Mouse (Mus musculus): Measurements from ENCODE around the gene Pih1d1. TPM values are rescaled to one million over a fixed set of nuclear protein-coding genes. Genes with fewer than 3 reads are reported as not detected.
A peak's percentile ranks its signal among the peaks of the same experiment; 100 is the strongest.
"Not testable (repeated sequence)": the region's sequence is repeated elsewhere in the genome, so short reads cannot be mapped to it uniquely, and the experiment has no call there.

The Pih1d1 gene
- polyA plus RNA-seq (2012; rRNA removed) = 62.5 and 65.5 TPM in 2 replicates

DNA sequence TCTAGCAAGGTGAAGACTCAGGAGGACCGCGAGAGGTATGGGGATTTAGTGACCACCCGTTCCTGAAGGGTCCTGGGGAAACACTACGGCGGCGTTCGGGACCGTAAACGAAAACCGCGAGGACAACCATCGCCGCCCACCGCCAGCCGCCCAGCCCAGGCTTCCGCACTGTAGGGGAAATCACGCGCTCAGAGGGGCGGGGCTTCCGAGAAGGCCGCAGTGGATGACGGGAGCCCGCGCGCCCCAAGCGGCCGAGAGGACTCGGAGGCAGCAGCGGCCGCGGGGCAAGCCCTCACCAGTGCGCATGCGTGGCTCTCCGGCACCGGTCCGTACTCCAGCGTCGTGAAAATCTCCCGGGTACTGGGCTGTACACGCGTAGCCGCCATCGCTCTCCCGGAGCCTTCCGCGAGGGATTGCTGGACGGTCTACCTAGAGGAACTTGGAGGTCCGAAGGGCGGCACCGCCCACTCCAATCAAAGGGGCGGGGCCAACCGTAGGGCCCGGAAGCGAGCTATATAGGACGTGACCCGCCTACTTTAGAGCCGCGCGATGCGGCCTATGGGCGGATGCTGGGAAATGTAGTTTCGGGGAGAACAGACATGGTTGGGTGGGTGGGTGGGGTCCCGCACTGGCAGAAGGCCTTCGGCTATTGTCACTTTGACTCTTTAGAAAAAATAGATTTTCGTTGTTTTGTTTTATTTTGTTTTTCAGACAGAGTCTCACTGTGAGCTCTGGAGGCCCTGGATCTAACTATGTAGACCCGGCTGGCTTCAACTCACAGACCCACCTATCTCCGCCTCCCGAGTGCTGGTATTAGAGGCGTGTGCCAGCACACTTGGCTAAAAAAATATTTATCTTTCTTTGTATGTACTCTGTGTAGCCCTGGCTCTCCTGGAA lies at the start of gene Pih1d1, which contains the start of gene Aldh16a1:
Pih1d1 (plus strand) TSS at position 208 of the 897 bp plus-strand sequence.
Aldh16a1 (minus strand) TSS at position 489 of the 897 bp plus-strand sequence.
- peak; percentile 83 for DNase-seq (ENCODE audit: low read depth, low spot score)
- whole genome bisulfite sequencing = under 1% methylated on average over 69 of the region's 69 CpGs

DNA sequence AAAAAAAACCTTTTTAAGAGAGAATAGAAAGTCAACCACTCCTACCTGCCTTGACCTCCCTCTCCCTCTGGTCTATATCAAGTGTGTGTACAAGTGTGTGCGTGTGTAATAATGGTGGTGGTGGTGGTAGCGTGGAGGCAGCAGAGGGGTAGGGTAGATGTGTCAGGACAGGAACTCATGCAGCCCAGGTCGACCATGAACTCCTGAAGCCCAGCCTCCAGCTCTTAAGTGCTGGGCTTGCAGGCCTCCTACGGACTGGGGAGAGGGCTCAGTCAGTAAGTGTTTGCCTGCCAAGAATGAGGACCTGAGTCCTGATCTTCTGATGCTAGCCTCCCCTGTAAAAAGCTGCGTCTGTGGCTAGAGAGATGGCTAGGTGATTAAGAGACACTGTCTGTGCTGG lies 49.2 kb upstream of the Pih1d1 start:
- 78% methylated on average over 5 of the region's 5 CpGs for WGBS

DNA sequence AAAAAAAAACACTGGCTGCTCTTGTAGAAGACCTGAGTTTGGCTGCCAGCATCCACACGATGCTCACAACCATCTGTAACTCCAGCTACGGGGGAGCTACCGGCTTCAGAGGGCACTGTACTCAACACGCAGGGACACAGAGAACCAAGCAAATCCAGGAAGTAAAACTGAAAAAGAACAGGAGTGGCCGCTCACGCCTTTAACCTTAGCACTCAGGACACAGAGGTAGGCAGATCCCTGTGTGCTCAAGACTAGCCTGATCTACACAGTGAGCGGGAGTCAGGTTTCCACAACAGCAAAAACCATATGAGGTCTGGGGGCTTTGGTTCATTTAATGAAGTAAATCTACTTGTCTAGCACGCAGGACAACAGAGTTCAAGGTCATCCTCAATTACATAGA lies 48.6 kb upstream of the Pih1d1 start:
- no peak for DNase-seq (ENCODE audit: low read depth, low spot score)

More for the DNA sequence above, 49.2 kb upstream of the Pih1d1 start:
- DNase-seq (ENCODE audit: low read depth, low spot score) = no peak

DNA sequence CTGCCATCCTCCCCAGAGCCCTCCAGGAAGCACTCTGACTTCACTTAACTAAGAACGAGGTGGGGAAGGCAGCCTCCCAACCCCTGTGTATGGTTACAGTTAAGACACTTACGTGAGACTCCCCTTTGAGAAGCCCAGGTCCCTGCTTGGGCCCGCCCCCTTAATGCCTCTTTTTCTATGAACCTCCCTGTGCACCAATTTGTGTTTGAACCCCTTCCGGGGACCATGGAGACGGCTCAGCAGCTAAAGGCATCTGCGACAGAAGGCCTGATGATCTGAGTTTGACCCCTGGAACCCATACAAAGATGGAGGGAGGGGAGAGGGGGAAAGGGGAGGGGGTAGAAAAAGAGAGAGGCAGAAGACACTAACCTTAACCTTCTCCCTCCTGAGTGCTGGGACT lies 47.7 kb upstream of the Pih1d1 start:
- DNase-seq (ENCODE audit: low read depth, low spot score) = no peak
- WGBS = 84% methylated on average over 6 of the region's 6 CpGs

More for the DNA sequence above, 48.6 kb upstream of the Pih1d1 start:
- 27% methylated on average over 8 of the region's 8 CpGs for WGBS

DNA sequence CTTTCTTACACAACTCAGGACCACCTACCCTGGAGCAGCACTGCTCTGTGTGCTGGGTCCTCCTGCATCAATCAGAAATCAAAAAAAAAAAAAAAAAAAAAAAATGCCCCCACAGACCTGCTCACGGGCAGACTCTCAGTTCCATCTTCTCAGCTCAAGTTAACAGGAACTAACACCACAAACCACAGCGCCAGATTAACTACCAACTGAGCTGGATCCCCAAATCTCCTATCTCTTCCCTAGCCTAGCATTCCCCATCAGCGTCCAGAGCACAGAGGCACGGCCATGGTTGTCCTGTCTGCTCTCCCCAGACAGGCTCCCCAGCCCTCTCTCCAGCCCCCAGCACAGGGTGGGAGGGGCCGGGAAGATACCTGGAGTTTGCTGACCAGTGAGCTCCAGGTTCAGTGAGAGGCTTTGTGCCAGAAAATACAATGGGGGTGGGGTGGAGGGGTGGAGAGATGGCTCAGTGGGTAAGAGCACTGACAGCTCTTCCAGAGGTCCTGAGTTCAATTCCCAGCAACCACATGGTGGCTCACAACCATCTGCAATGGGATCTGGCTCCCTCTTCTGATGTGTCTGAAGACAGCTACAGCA lies 47.0 kb upstream of the Pih1d1 start:
- DNase-seq (ENCODE audit: low read depth, low spot score) = no peak
- WGBS = 81% methylated on average over 5 of the region's 5 CpGs

DNA sequence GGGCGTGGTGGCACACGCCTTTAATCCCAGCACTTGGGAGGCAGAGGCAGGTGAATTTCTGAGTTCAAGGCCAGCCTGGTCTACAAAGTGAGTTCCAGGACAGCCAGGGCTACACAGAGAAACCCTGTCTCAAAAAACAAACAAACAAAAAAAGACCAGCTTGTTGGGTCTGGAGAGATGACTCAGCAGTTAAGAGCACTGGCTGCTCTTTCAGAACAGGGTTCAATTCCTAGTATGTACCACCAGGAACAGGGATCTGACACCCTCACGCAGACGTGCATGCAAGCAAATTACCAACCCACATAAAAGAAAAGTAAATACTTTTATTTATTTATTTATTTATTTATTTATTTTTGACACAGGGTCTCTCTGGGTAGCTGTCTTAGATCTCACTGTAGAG lies 44.0 kb upstream of the Pih1d1 start:
- DNase-seq (ENCODE audit: low read depth, low spot score) = not testable (repeated sequence)
- WGBS = 85% methylated on average over 4 of the region's 4 CpGs

DNA sequence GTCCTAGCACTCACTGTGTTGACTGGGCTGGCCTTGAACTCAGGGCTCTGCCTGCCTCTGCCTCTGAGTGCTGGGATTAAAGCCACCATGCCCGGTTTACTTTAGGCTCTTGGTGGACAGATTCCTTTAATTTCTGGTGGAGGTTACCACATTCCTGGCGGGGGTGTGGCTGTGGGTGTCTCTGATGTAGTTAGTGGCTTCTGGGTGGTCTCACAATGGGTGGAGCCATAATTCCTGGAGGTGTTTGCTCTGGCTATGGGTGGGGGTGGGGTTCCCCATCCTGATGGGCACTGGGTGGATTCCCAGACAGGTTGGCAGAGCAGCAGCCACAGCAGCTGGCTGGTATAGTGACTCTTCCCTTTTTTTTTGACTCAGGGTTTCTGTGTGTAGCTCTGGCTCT lies 42.2 kb upstream of the Pih1d1 start:
- 52% methylated on average over 2 of the region's 2 CpGs for WGBS
- no peak for DNase-seq (ENCODE audit: low read depth, low spot score)

DNA sequence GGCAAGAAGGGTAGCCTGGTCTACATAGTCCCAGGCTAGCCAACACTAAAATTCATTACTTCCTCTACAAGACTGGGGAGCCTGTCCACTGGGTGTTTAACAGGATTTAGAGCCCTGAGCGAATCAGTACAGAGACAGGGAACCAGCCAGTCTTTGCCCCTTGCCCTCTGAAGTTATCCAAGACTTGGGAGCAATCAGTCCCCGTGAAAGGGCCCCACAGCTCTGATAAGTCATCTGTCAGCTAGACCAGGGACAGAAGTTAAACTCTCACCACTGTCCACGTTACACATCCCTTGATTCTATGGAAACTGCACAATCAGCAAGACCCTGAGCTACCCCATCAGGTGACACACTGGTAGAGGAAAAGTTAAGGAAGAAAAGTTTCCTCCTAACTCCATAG lies 41.6 kb upstream of the Pih1d1 start:
- WGBS = 49% methylated on average over 3 of the region's 3 CpGs
- no peak for DNase-seq (ENCODE audit: low read depth, low spot score)

DNA sequence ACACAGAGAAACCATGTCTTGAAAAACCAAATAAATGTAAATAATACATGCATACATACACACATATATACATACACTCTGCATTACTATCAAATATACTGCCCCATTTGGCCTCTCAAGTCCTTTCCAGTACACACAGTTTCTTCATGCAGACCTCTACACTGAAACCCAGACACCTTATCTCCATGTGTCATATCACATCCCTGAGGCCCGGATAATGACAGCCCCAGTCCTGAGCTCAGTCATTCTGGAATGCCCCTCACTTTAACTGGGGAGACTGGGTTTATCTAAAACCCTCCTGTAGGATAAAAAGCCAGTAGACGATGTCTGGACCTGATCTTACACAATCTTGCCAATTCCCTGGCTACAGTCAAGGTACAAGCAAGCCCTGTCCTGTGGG lies 40.6 kb upstream of the Pih1d1 start:
- no peak for DNase-seq (ENCODE audit: low read depth, low spot score)
- WGBS = 82% methylated on average over 2 of the region's 2 CpGs

DNA sequence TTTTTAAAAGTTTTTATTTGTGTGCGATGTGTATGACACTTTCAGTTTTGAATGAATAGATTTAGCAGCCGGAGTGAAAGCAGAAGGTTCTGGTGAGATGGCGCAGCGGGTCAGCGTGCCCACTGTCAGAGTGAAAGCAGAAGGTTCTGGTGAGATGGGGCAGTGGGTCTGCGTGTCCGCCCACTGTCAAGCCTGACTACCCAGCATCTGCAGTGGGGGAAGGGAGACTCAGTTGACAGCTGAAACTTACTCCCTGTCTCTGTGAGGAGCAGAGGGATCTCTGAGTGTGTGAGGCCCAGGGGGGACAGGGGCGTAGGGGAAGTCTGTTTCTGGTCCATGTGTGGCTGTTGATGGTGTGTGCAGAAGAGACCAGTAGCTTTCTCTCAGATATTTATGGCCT lies 36.5 kb upstream of the Pih1d1 start:
- no peak for DNase-seq (ENCODE audit: low read depth, low spot score)
- WGBS = 81% methylated on average over 8 of the region's 8 CpGs

DNA sequence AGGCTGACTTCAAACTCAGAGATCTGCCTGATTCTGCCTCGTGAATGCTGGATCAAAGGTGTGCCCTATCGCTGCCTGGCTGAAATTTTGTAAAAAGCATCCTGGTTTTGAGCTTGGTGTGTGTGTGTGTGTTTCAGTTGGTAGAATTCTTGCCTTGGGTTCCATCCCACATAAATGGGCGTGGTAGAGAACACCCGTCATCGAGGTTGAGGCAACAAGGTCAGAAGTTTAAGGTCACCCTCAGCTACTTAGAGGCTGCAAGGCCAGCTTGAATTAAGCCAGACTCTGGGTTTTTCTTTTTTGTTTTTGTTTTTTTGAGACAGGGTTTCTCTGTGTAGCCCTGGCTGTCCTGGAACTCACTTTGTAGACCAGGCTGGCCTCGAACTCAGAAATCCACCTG lies 35.8 kb upstream of the Pih1d1 start:
- WGBS = 69% methylated on average over 6 of the region's 6 CpGs
- no peak for DNase-seq (ENCODE audit: low read depth, low spot score)

DNA sequence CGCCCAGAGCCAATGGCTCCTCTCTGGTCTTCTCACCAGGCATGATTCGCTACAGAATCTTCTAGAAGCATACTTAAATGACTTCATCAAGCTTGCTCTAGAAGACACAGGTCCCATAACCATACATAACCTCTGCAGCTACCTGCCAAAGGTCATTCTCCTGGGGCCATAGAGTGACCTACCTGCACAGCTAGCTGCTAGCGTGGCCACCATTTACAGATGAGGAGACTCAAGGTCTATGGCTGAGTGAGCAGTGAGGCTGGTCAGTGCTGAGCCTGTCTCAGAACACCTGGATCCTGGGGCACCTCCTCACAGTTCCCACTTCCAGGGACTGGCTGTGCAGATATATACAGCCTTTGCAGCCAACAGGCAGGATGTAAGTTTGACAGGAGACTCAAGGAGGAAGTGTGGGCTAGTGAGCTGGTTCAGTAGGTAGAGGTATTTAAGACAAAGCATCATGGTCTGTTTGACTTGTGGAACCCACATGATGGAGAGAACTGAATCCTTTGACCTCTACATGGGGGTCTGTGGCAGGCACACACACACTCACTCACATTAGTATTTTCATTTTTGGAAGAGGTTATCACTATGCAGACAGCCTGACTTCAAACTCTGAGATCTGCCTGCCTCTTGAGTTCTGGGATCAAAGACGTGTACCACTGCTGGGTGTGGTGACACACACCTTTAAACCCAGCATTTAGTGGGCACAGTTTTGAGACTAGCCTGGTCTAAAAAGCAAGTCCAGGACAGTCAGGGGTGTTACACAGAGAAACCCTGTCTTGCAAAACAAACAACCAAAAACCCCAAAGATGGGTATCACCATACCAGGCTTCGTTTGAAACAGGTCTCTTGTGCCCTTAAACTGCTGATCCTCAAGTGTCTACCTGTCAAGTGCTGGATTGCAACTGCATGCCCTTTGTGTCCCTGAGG lies 34.1 kb upstream of the Pih1d1 start:
- no peak for DNase-seq (ENCODE audit: low read depth, low spot score)
- 71% methylated on average over 5 of the region's 5 CpGs for WGBS

DNA sequence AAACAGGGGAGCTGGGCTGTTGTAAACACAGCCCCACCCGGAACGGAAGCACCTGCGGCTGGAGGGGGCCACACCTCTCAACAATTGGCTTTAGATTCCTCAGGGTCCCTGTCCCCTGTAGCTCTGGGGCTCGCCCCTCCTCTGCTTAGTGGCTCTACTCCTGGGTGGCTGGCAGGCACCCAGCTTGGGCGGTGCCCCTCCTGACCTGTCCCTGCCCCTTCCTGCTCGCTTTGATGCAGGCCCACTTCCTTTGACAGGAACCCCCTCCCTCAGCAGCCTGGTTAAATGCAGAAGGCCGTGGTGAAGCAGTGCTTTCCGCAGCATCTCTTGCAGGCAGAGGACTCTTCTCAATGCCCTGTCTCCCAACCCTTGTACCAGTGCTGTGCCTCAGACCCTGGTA lies 32.7 kb upstream of the Pih1d1 start:
- no peak for DNase-seq (ENCODE audit: low read depth, low spot score)
- 14% methylated on average over 8 of the region's 8 CpGs for WGBS

DNA sequence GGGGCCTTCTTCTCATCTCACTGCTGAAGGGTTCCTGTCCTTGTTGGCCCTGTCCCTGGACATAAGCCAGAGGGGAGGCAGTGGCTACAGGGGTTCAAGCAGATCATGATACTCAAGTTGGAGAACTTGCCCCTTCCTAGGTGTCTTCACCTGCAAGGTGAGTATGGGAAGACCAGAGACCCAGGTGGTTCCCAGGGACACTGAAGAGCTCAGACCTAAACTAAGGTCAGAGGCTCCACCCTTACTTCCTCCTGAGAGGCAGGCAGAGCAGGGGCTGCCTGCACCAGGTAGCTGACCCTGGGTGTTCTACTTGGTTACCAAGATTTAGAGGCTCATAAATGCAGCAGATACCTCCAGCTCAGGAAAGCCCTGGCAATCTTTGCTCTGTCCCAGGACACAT lies 32.1 kb upstream of the Pih1d1 start:
- DNase-seq (ENCODE audit: low read depth, low spot score) = no peak

DNA sequence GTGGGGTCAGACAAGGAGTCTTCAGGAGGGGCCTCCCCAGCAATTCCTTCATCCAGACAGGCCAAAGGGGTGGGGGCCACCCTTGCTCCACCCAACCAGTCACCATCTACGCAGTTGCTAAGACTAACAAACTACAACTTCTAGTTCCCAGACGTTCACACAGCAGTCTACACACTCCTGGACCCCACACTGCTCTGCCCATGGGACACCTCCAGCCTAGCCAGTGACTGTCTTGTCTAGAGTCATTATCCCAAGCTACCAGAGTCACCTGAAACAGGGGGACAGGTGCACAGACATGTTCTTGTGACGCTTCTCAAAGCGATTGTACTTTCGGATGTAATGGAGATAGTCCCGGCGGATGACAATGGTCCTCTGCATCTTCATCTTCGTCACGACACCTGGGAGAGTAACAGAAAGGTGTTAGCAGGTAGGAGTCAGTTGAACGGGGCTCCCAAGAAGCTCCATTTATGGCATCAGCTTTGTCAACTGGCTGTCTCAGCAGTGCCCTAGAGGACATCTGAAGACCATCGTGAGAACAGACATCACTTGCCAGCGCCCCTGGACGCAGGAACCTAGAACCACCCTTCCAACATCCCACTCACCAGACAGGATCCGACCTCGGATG lies 31.4 kb upstream of the Pih1d1 start:
- no peak for DNase-seq (ENCODE audit: low read depth, low spot score)
- WGBS = 55% methylated on average over 15 of the region's 15 CpGs

DNA sequence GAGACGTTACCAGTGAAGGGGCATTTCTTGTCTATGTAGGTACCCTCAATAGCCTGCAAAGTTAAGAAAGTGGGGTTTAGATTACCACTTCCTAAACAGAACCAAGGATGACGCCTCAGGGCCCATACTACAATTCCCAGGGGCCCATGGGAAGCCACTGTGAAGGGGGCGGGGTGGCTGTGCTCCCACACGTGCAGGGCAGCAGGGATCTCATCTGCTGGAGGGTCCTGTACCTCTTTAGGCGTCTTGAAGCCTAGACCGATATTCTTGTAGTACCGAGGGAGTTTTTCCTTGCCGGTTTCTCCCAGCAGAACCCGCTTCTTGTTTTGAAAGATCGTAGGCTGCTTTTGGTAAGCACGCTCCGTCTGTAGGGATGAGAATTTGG lies 30.9 kb upstream of the Pih1d1 start:
- WGBS = 7% methylated on average over 12 of the region's 12 CpGs
- DNase-seq (ENCODE audit: low read depth, low spot score) = no peak

DNA sequence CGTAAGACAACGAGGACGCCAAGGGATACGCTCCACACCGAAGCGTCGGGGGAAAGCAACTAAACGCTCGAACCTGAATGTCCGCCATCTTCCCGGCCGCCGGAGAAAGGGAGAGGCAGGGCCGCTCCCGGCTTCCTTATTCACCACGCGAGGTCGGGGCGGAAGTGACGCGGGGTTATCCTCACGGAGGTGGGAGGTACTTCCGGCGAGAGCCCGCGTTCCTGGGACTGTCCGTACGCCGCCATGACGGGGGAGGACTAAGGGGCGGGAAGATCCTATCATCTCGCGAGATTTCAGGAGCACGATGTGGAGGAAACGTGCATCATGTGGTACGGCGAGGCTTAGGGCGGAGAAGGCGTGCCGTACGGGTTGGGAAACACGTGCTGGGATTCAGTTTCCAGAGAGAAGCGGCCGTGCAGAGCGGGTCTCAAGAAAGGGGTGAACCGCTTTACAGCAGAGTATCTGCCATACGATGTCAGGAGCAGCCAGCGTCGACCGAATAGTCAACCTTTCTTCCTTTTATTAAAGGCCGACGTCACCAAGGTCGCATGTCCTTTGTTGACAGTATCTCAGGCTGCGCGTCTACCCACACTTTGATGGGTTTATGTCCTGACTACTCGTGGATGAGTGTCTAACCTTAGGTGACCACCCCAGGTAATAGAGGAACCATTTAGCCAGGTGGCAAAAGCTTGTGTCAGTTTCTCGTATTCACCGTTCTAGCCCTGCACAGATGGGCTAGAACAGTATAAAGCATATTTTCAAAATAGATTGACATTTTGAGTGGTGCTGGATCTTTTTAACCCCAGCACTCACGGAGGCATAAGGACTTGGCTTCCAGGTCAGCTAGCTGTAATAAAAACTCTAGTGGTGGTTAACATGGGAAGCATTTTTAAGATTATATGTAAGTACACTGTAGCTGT lies 29.6 kb upstream of the Pih1d1 start, which contains the start of gene Rps11:
Rps11 (minus strand) TSS at position 216 of the 920 bp plus-strand sequence.
- 1% methylated on average over 59 of the region's 59 CpGs for WGBS
- peak; percentile 99 for DNase-seq (ENCODE audit: low read depth, low spot score)

DNA sequence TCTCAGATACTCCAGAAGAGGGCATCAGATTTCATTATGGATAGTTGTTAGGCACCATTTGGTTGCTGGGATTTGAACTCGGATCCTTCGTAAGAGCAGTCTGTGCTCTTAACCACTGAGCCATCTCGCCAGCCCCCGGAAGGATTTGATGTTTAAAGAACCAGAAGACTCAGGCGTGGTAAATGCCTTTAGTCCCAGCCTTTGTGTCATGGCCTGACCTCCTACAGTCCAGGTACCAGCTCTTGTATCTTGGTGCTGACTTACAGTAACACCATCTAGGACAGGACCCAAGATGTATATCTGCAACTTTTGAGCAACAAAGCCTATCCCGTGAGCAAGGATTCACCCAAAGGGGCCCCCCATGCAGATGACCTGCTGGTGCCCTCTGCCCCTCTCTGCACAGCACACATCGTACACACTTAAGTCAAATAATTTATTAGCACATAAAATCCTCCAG lies 28.9 kb upstream of the Pih1d1 start:
- no peak for DNase-seq (ENCODE audit: low read depth, low spot score)
- WGBS = 42% methylated on average over 7 of the region's 7 CpGs
